Mouse (Mus musculus) monocyte, adult 2 months (primary cell): Measurements from ENCODE around the gene Anp32b.

ENCODE experiments used
- DNase-seq, 2 experiments: peaks; one replicate each; pipeline ENCODE4 v3.0.0; 2022; ENCODE audit warnings: low spot score in 2 of 2, low read depth in 1 of 2

Gene Anp32b

GRCm38 (mm10) chr4:46502606-46503502 lies 52.2 kb downstream of the Anp32b start:
- no peak for DNase-seq

GRCm38 (mm10) chr4:46503881-46504280 lies 53.2 kb downstream of the Anp32b start:
- no peak for DNase-seq

GRCm38 (mm10) chr4:46505361-46506057 lies 54.8 kb downstream of the Anp32b start:
- no peak for DNase-seq

GRCm38 (mm10) chr4:46506801-46507610 lies 56.3 kb downstream of the Anp32b start:
- peak; percentile 81 to 85 for DNase-seq

GRCm38 (mm10) chr4:46507736-46508460 lies 57.2 kb downstream of the Anp32b start:
- DNase-seq: peak in 1 of 2 experiments; percentile 66

GRCm38 (mm10) chr4:46520491-46520890 lies 69.8 kb downstream of the Anp32b start:
- no peak for DNase-seq

GRCm38 (mm10) chr4:46521457-46521856 lies 70.8 kb downstream of the Anp32b start:
- DNase-seq: no peak
